Mouse (Mus musculus) embryo, embryonic 11 days (tissue): ENCODE results near the gene Zfp709.
A peak's percentile ranks its signal among the peaks of the same experiment; 100 is the strongest.
"Not testable (repeated sequence)": the region's sequence is repeated elsewhere in the genome, so short reads cannot be mapped to it uniquely, and the experiment has no call there.

Source experiments
- DNase-seq: peaks from one replicate; pipeline ENCODE4 v3.0.0-alpha.2; 2015

Zfp709 gene

GRCm38 (mm10) chr8:71881618-71882274 lies at the start of gene Zfp709:
Gene Zfp709, plus strand, starts transcription at chr8:71882019.
- peak; percentile 82 for DNase-seq

- not testable (repeated sequence) for DNase-seq
Measured at GRCm38 (mm10) chr8:71838207-71838606, 43.6 kb upstream of the Zfp709 start.

GRCm38 (mm10) chr8:71841201-71841817 lies 40.5 kb upstream of the Zfp709 start:
- DNase-seq = not testable (repeated sequence)

GRCm38 (mm10) chr8:71842476-71842875 lies 39.3 kb upstream of the Zfp709 start:
- DNase-seq = not testable (repeated sequence)

DNA sequence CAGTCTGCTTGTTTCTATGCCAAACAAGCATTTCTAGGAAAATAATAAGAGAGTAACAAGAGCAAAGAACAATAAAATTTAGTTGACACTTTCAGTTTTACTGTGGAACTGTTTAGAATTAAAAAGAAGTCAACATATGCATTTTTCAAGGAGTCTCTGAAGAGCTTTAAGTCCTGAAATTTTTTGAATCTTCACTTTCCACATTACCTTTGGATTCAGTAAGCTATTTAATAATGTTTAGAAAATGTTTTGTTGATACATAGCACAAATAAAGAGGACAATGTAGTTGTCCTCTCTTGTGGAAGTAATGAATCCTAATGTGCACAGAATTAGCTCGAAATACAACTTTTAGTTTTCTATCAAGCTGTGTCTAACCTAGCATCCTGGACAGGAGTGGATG lies 37.4 kb upstream of the Zfp709 start:
- DNase-seq = not testable (repeated sequence)

DNA sequence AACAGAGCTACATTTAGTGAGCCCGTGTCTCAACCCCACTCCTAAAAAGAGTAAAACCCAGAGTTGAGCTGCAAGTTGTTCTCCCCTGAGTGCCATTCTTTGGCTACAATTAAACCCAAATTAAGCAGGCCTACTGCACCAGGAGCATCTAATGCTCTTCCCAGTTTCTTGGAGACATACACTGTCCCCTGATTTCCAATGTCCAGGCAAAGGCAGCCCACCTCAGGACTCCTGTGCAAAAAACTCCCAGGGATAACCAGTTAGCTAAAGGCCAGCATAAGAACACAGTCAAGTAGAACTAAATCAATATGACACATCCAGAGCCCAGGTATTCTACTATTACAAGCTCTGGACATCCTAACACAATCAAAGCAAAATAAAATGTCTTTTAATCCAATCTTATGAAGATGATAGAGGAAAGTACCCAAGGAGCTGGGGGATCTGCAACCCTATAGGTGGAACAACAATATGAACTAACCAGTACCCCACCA lies 35.8 kb upstream of the Zfp709 start:
- not testable (repeated sequence) for DNase-seq

DNA sequence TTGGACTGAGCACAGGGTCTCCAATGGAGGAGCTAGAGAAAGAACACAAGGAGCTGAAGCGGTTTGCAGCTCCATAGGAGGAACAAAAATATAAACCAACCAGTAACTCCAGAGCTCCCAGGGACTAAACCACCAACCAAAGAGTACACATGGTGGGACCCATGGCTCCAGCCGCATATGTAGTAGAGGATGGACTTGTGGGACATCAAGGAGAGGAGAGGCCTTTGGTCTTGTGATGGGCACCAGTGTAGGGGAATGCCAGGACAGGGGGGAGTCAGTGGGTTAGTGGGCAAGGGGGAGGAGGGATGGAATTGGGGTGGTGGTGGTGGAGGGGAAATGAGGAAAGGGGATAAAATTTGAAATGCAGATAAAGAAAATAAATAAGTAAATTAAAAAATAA lies 35.1 kb upstream of the Zfp709 start:
- not testable (repeated sequence) for DNase-seq

GRCm38 (mm10) chr8:71851014-71851413 lies 30.8 kb upstream of the Zfp709 start:
- not testable (repeated sequence) for DNase-seq

DNA sequence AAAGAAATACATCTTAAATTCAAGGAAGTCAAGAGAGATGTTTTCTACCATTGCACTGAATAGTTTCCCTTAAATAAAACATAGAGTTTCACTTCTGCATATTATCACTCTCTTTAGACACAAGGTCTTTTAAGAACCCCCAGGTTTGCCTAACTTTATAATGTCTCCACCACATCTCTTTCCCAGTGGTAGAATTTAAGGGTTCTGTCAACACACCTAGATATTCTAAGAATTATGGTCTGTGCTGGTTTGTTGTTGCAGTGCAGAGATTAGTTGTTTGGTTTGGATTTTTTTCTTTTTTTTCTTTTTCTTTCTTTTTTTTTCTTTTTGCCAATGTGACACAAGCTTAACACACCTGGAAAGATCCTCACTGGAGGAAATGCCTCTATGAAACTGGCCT lies 28.5 kb upstream of the Zfp709 start:
- not testable (repeated sequence) for DNase-seq

GRCm38 (mm10) chr8:71856630-71857328 lies 25.0 kb upstream of the Zfp709 start:
- not testable (repeated sequence) for DNase-seq

DNA sequence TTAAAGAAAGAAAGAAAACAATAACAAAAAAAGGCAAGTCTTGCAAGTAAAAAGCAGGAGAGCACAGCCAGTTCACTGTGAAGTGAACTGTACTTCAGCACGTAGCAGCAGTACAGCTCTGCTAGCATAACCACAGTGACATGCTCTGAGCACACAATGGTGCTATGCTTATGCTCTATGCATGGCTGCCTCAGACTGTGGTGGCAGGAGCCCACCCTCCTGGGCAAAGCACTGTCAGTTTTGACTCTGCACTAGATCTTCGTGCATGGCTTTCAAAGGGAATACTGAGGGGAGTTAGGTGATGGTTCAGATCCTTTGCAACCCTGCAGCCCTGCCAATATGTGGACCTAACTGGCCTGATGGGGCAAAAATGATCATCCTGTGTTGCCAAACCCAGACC lies 24.5 kb upstream of the Zfp709 start:
- not testable (repeated sequence) for DNase-seq

DNA sequence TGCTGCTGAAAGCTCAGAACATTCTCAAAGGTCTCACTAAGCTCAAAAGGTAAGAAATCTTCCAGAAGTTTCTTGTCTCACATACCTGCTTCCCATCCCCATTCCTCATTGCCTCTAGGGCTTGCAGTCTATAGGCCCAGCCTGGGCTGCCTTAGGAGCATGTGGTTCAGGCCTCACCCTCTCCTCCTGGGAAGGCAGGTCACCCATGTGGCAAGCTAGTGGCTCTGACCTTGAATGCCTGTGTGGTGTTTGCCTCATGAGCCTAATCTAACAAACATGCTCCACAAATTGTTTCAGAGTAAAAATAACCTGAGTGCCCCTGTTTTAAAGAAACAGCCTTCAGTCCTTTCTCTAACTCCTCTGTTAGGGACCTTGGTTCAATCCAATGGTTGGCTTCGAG lies 20.3 kb upstream of the Zfp709 start:
- not testable (repeated sequence) for DNase-seq

- not testable (repeated sequence) for DNase-seq
Measured at GRCm38 (mm10) chr8:71862038-71862437, 19.8 kb upstream of the Zfp709 start.

- DNase-seq = not testable (repeated sequence)
Measured at GRCm38 (mm10) chr8:71900666-71901065, 18.8 kb downstream of the Zfp709 start.

- not testable (repeated sequence) for DNase-seq
Measured at GRCm38 (mm10) chr8:71903084-71903483, 21.3 kb downstream of the Zfp709 start.

- DNase-seq = no peak
Measured at GRCm38 (mm10) chr8:71906809-71907208, 25.0 kb downstream of the Zfp709 start.

DNA sequence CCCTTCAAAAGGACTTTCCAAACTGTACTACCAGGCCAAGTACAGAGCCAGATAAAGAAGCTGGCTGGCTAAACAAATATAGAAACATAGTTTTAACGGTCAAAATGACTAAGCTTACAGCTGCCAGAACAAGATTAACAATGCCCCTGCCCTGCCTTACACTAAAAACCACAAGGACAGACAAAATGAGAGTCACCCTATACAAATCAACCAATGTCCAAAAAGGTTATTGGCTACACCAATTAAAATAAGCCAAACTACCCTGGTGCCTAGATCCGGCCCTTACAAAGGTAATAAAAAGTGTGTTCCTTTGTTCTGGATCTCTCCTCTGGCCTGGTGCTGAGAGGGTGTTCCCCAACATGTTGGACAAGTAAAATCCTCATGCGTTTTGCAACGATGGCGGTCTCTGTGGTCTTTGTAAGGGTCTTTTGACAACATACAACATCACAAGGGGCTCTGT lies 26.0 kb downstream of the Zfp709 start:
- DNase-seq = no peak

DNA sequence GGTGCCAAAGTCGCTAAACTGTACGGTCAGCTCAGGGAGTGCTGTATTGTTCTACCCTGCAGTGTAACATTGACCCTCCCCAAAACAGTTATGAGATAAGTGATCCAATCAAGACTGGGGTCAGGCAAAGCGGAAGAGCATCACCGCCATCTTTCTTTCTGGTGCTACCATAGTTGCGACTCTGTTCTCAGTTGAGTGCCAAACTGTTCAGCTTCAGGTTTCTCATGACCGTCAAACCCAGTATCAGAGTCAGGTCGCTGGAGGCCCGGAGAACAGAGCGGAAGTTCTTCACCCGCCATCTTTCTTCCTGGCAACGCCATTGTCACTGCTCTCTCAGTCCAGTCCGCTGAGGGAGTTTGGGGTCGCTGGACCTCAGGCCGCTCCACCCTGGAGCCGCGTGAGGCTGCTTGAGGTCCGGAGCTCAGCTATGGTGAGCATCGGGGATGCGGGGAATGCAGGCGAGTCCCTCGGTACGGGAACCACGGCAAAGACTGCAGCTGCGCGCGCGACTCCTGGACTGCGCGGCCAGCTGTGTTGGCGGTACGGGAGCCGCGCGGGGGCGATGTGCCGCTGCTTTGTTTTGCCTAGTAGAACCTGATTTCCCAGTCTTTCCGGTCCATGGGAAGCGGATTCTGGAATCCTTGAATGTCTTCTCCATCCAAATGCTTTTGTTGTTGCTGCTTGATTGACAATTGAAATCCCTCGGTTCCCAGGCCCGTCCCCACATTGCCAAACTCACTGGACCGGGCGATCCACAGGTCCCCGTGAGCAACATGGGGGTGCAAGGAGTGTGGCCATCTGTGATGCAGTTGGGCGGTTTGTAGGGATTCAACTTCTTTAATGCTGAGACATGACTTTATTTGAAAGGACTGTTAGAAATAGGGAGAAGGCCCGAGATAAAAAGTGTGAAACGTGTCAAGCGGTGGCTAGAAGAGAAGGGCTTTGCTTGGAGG lies 26.8 kb downstream of the Zfp709 start, which contains the start of the genes Zfp882 and Zfp617:
TSS of gene Zfp882 (plus strand) at position 300 of the 953 bp plus-strand sequence.
TSS of gene Zfp617 (plus strand) at position 327 of the 953 bp plus-strand sequence.
- DNase-seq = peak; percentile 89

- DNase-seq = no peak
Measured at GRCm38 (mm10) chr8:71912286-71912685, 30.5 kb downstream of the Zfp709 start.

DNA sequence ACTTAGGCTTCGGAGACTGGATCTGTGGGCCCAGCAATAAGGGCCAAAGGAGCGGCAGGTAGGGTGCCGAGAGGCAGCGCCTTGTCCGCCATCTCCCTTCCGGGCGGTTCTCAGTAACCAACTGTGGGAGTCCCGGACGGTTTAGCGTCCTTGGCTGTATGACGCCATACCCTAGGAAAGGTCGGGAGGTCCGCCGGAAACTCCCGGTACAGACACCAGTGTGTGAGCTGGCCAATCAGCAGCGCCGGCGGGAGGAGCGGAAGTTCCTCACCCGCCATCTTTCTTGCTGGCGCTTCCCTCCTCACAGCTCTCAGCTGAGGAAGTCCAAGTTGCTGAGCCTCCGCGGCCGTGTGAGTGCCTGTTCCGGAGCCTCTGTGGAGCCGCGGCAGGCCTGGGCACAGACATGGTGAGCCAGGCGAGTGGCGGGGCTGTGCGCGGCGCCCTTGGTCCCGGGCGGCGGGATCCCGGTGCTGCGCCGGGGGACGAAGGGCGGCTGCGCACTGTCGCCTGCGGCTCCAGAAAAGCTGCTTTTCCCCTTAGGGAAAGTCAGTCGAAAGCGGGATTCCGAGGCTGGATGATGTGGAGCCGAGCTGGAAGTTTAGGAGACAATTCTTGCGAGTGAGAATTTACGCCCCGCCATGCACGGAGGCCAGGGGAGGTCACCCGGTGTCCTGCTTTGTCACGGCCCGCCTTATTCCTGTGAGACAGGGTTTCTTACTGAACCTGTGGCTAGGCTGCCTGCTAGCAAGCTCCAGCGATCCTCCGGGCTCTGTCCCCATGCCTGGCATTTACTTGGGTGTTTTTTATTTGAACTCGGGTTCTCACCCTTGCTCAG lies 41.0 kb downstream of the Zfp709 start:
- peak; percentile 96 for DNase-seq

DNA sequence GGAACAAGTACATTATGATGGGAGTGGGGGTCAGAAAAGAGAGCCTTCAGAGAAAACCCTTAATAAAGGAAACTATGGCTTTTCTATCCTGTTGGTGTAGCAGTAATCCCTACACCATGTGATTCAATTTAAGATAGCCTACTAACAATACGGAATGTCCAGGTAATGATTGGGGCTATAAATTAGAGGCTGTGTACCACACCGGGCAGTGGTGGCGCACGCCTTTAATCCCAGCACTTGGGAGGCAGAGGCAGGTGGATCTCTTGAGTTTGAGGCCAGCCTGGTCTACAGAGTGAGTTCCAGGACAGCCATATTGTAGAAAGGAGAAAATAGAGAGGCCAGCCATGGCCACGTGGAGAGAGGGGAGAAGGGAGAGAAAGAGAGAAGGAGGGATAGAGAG lies 44.0 kb downstream of the Zfp709 start:
- no peak for DNase-seq
